Mouse (Mus musculus) heart, embryonic 16.5 days (tissue): Measurements from ENCODE around the gene Grk1. TPM values are rescaled to one million over a fixed set of nuclear protein-coding genes. Genes with fewer than 3 reads are reported as not detected.

ENCODE experiments used
- ATAC-seq: fragments of 200-750 bp; cut with Nextera tagmentation; replicated peaks from 2 replicates; pipeline ENCODE4 v1.8.0; 2017; ENCODE audit warnings: moderate number of reproducible peaks; ENCODE audit not compliant: insufficient read depth, low FRiP score; ENCODE audit errors: extremely low read depth
- H3K27ac ChIP-seq: fragments of 300-500 bp; sonication (generic); 2 replicates; pipeline ENCODE4 v1.5.1; 2014; ENCODE audit warnings: mild to moderate bottlenecking, low read length, control low read depth, moderate library complexity
- H3K27me3 ChIP-seq: fragments of 300-500 bp; sonication (generic); 2 replicates; pipeline ENCODE4 v1.6.1; 2014; ENCODE audit warnings: low read length, mixed read lengths; ENCODE audit not compliant: control insufficient read depth, insufficient read depth
- H3K36me3 ChIP-seq: fragments of 300-500 bp; sonication (generic); 2 replicates; pipeline ENCODE4 v1.6.1; 2014; ENCODE audit not compliant: control insufficient read depth, insufficient read depth
- H3K4me1 ChIP-seq: fragments of 300-500 bp; sonication (generic); 2 replicates; pipeline ENCODE4 v1.6.1; 2014; ENCODE audit warnings: low read length, mixed read lengths; ENCODE audit not compliant: control insufficient read depth, insufficient read depth
- H3K4me2 ChIP-seq: fragments of 300-500 bp; sonication (generic); 2 replicates; pipeline ENCODE4 v1.6.1; 2014; ENCODE audit warnings: low read depth, mild to moderate bottlenecking, control low read depth, low read length
- H3K4me3 ChIP-seq: fragments of 300-500 bp; sonication (generic); 2 replicates; pipeline ENCODE4 v1.5.1; 2014; ENCODE audit warnings: mild to moderate bottlenecking, control low read depth, low read length
- H3K9ac ChIP-seq: fragments of 300-500 bp; sonication (generic); 2 replicates; pipeline ENCODE4 v1.6.1; 2014; ENCODE audit warnings: low read length, control low read depth
- H3K9me3 ChIP-seq: fragments of 300-500 bp; sonication (generic); replicated peaks from 2 replicates; pipeline ENCODE4 v1.6.1; 2016; ENCODE audit warnings: low read length; ENCODE audit not compliant: control insufficient read depth
- WGBS: fragments of 180-500 bp; shearing (Covaris S2); extraction: QIAGEN DNeasy Blood & Tissue Kit; methylation state at CpG from one replicate; pipeline ENCODE4 v1.1.7; 2014; 5-methylcytosine and 5-hydroxymethylcytosine counted together
- polyA plus RNA-seq: library from polyadenylated mRNA; unstranded; fragments of >200 nt; fragmentation: Nextera tagmentation; extraction: Ambion mirVana; gene quantifications from 2 replicates; pipeline ENCODE4 v1.2.1, GENCODE M21; 2015

Gene Grk1
- polyA plus RNA-seq, 1 experiment from 2014 or later: 0.03 TPM

DNA sequence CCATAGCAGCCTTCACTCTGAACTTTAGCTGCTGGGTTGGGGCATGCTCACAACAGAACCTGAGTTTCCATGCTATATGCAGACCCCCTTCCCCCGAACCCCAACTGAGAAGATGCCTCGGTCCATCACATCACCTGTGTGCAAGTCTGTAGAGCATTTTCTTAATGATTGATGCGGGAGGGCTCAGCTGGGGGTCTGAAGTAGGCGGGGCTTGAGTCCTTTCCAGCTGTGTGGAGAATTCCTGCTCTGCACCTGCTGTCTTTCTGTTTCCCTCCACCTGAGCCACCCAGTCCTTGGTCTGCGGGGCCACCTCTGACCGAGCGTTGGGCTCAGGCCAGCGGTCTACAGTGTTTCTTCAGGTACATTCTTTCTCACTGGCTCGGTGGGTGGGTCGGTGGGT, 30.0 kb downstream of the Grk1 start, which contains the start of gene Tmem255b:
Gene Tmem255b, plus strand, starts transcription at position 301 of the 400 bp plus-strand sequence.
- Histone ChIP-seq H3K36me3 (no peaks in the 10 kb centered on the region), H3K4me3 (peak within 1 kb of the TSS; percentile 23), H3K9ac (no peak within 1 kb of the TSS), H3K4me1 (no peaks in the 10 kb centered on the region), H3K27ac (no peak within 1 kb of the TSS), H3K27me3 (peaks cover 25% of the 10 kb centered on the region), H3K4me2 (peak within 1 kb of the TSS; percentile 31), H3K9me3 (no peaks in the 10 kb centered on the region)
- ATAC-seq: no peak
- WGBS: 25% methylated on average over 10 of the region's 10 CpGs

DNA sequence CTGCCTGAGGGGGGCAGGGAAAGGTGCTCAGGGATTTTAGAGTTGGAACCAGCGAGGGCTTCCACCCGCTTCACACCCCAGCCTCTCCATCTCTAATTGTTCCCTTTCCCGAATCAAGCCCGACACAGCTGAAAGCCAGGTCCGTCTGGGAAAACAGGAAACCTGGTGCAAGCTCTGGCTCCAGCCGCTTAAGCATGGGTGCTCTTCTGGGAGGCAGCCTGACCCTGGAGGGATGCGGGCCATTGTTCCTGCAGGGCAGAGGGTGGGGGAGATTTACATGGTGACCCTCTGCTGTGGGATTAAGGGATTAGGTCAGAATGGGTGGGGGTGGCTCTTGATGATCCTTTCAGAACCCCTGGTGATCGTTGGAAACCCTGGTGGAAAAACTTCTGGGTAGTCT, 31.2 kb downstream of the Grk1 start:
- Histone ChIP-seq H3K4me2 (peak overlapping the region; percentile 31), H3K4me3 (no peak overlapping the region), H3K4me1 (no peaks in the 10 kb centered on the region), H3K27me3 (peaks cover 25% of the 10 kb centered on the region), H3K9ac (no peak overlapping the region), H3K36me3 (no peaks in the 10 kb centered on the region), H3K9me3 (no peaks in the 10 kb centered on the region), H3K27ac (no peak overlapping the region)
- 10% methylated on average over 8 of the region's 8 CpGs for WGBS
- no peak for ATAC-seq

DNA sequence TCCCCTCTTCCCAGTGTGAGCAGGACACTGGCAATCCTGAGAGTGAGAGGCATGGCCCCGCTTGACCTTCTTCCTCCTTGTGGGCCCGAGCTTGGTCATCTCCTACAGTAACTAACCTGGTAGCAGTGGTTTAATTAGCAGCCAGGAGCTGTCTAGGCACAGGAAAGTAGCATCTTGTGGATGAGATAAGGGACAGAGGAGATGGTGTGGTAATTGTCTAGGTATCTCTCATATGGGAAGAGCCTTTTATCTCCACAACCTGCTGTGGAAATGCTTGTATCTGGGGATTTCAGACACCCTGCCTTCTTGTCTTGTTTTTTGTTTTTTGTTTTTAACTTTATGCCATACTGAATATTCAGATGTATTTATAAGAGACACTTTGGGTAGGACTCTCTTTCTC, 32.6 kb downstream of the Grk1 start:
- 60% methylated on average over 2 of the region's 2 CpGs for WGBS
- no peak for ATAC-seq
- H3K4me2 ChIP-seq: no peak overlapping the region
- H3K9ac ChIP-seq: no peak overlapping the region
- H3K36me3 ChIP-seq: no peaks in the 10 kb centered on the region
- H3K27ac ChIP-seq: no peak overlapping the region
- no peaks in the 10 kb centered on the region for H3K4me1 ChIP-seq
- H3K9me3 ChIP-seq: no peaks in the 10 kb centered on the region
- peaks cover 25% of the 10 kb centered on the region for H3K27me3 ChIP-seq
- no peak overlapping the region for H3K4me3 ChIP-seq

DNA sequence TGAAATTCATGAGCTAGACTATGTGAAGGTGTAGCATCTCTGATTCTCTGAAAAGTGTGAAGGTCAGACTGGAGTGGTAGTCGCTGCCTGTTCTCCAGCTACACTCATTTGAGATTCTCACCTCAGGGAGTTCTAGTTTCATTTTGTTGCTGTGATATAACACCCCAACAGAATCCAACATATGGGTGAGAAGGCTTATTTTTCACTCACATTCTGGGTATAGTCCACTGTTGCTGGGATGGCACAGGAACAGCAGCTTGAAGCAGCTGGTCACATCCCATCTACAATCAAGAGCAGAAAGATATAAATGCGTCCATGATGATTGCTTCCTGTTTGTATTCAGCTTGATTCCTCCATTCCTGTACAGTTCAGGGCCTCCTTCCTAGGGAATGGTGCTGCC, 37.3 kb downstream of the Grk1 start:
- no peaks in the 10 kb centered on the region for H3K36me3 ChIP-seq
- no peaks in the 10 kb centered on the region; the same call in none of the 2 replicates for H3K27me3 ChIP-seq
- no peaks in the 10 kb centered on the region for H3K4me1 ChIP-seq
- no peak overlapping the region for H3K9ac ChIP-seq
- no peak overlapping the region for H3K27ac ChIP-seq
- WGBS: 78% methylated on average over 2 of the region's 2 CpGs
- no peak overlapping the region for H3K4me3 ChIP-seq
- no peak overlapping the region for H3K4me2 ChIP-seq
- ATAC-seq: no peak
- no peaks in the 10 kb centered on the region for H3K9me3 ChIP-seq

DNA sequence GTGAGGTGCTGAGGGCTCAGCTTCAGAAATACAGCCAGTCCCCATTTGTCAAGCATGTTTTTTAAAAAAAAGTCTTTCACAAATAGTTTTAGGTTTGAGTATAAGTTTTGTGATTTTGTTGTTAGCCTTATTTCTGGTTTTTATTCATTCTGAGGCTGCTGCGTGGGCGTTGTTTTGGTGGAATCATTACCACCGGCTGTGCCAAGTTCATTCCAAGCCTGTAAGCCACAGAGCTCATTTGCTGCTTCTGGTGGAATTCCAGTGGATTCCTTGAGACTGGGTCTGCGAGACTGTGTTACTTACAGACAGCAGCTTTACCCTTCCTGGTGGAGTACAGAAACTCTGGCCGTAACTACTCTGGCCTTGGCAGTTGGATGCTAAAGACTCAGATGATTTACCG, 41.6 kb downstream of the Grk1 start:
- 77% methylated on average over 6 of the region's 6 CpGs for WGBS
- H3K4me1 ChIP-seq: no peaks in the 10 kb centered on the region

DNA sequence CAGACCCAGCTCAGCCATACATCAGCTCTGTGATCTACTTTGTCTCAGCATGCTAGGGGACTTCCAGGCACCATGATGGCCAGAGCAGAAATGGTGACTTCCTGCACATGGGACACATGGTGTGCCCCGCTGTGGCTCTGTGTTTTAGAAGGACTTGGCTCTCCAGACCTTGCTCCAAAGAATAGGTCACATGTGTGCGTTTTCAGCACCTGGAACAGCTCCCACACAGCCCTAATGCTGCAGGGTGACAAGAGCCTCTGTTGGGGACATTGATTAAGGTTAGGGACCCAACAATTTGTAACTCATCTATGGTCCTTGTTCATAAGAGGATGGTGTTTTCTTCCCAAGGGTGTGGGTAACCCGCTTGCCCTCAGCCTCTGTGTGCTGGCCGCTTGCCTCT, 43.3 kb downstream of the Grk1 start:
- Histone ChIP-seq H3K4me2 (no peak overlapping the region), H3K27ac (no peak overlapping the region), H3K27me3 (no peaks in the 10 kb centered on the region; the same call in 1 of the 2 replicates), H3K4me1 (no peaks in the 10 kb centered on the region), H3K9me3 (no peaks in the 10 kb centered on the region), H3K9ac (no peak overlapping the region), H3K4me3 (no peak overlapping the region), H3K36me3 (no peaks in the 10 kb centered on the region)
- no peak for ATAC-seq
- WGBS: 44% methylated on average over 4 of the region's 4 CpGs

More for the DNA sequence above, 41.6 kb downstream of the Grk1 start:
- Histone ChIP-seq H3K27me3 (no peaks in the 10 kb centered on the region; the same call in 1 of the 2 replicates), H3K4me2 (no peak overlapping the region), H3K27ac (no peak overlapping the region), H3K9me3 (no peaks in the 10 kb centered on the region), H3K36me3 (no peaks in the 10 kb centered on the region), H3K9ac (no peak overlapping the region), H3K4me3 (no peak overlapping the region)
- no peak for ATAC-seq

DNA sequence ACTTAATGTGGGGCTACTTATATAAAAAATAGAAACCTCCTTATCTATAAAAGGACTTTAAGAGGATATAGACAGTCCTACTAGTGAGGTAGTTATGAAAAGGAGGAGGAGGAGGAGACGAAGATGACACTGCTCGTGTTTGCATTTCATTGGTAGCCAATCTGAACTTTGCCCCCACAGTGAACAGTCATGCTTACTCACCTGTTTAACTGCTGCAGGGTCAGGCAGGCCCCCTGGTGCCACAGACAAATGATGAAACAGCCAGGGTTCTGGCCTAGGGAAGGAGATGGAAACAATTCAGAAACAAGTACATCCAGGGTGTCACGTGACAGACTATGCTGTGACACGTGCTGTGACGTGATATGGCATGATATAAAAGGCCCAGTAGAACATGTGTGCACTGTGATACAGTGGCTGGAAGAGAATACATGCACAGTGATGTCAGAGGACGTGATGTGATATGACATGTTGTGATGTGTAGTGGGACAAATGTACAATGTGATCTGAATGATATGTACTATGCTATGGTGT, 46.9 kb downstream of the Grk1 start:
- WGBS: 68% methylated on average over 6 of the region's 6 CpGs
- Histone ChIP-seq H3K9me3 (no peaks in the 10 kb centered on the region), H3K4me2 (no peak overlapping the region), H3K4me3 (no peak overlapping the region), H3K4me1 (no peaks in the 10 kb centered on the region), H3K27ac (no peak overlapping the region), H3K9ac (no peak overlapping the region), H3K36me3 (no peaks in the 10 kb centered on the region), H3K27me3 (no peaks in the 10 kb centered on the region; the same call in 1 of the 2 replicates)
- no peak for ATAC-seq

DNA sequence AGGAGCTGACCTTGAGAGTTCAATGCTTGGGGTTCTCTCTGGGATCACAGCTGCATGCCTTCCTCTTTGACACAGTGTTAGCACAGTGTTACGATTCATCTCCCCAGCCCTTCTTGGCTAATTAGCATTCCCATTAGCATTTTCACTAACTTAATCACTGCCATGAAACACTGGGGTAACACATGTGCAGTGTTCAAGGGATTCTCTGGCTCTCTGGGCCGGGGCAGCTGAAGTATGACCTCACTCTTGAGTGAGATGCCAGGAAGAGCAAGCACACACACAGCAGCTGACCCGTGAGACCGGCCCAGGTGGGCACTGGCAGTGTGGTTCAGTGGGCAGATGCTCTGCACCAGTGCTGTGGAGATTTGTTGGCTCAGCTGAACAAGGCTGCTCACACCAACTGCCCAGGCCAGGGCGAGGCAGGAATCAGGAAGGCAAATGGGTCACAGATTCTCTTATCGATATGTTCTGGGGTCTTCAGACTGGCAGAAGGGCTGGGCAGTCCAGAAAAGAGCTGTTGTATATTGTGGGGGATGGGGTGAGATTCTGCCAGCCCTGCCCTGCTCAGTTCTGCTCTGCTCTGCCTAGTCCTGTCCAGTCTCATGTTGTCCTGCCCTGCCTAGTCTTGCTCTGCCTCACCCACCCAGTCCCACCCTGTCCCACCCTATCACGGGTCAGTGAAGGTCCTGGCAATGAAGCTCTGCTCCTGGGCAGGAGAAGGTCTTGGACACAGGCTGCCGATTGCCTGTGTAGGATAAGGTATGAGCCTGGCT, 49.6 kb downstream of the Grk1 start:
- no peak overlapping the region for H3K4me3 ChIP-seq
- H3K27me3 ChIP-seq: no peaks in the 10 kb centered on the region
- no peaks in the 10 kb centered on the region for H3K4me1 ChIP-seq
- no peak overlapping the region for H3K27ac ChIP-seq
- WGBS: 67% methylated on average over 8 of the region's 8 CpGs
- H3K36me3 ChIP-seq: no peaks in the 10 kb centered on the region
- ATAC-seq: no peak
- H3K9ac ChIP-seq: no peak overlapping the region
- no peaks in the 10 kb centered on the region for H3K9me3 ChIP-seq
- H3K4me2 ChIP-seq: no peak overlapping the region

DNA sequence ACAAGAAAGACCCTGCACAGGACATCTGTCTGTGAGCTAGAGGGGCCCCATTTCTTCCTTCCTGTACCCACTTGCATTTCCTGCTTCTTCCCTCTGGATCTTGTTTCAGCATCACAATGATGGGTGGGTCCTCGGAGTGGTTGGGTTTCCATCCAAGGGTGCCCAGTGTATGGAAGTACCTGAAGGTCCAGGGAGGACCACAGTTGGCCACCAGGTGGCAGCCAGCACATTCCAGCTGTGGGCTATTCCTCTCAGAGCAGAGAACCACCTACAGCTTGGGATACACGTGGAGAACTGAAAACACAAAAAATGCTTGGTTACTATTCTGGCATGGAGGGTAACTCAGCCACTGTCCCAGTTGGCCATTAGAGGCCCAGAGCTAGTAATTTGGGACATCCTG, 50.4 kb downstream of the Grk1 start:
- H3K27ac ChIP-seq: no peak overlapping the region
- 26% methylated on average over 2 of the region's 2 CpGs for WGBS

More for the DNA sequence above, 50.4 kb downstream of the Grk1 start:
- no peaks in the 10 kb centered on the region for H3K27me3 ChIP-seq
- no peaks in the 10 kb centered on the region for H3K36me3 ChIP-seq
- H3K9me3 ChIP-seq: no peaks in the 10 kb centered on the region
- H3K4me3 ChIP-seq: no peak overlapping the region
- H3K4me2 ChIP-seq: no peak overlapping the region
- ATAC-seq: 0 out of 2 replicates have a peak, but pooled peaks have one; percentile 53
- no peaks in the 10 kb centered on the region for H3K4me1 ChIP-seq
- H3K9ac ChIP-seq: no peak overlapping the region
